In the genomic region with DNA sequence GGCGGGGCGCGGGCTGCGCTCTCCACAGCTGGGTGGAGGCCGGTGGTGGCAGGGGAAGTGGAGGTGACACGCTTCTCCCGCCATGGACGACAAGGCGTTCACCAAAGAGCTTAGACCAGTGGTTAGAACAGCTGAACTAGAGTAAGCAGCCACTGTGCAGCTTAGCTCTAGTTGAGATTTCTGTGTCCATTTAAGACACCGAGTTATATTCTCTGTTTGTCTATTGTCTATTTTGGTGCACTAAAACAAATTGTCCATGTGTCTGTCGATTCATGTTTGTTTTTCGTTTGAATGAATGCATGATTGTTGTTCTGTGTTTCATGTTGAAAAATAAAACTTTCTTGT, we compare ENCODE assay signal across 8 mouse cellular contexts. TPM values are rescaled to one million over a fixed set of nuclear protein-coding genes. Genes with fewer than 3 reads are reported as not detected.
DNase-seq lines count a peak whose midpoint lies in the region; ATAC-seq and TF ChIP-seq lines count a peak whose summit lies in the region.

No protein-coding gene starts in this region.

- peak overlapping the region; percentile 50 for H3K4me3 ChIP-seq in cerebellum, adult 2 months (replicated peaks; ENCODE audit: insufficient read depth, low read depth, low read length)
- 0 out of 2 replicates have a peak overlapping the region, but pooled peaks have one; percentile 10 for H3K4me3 ChIP-seq in neural tube, embryonic 11.5 days (ENCODE audit: low read depth, low read length)
- peak overlapping the region; percentile 31 for H3K4me3 ChIP-seq in liver, embryonic 12.5 days

- H3K27me3 ChIP-seq in cerebellum, adult 2 months (ENCODE audit: control insufficient read depth, insufficient read depth, low read length), result no peaks in the 10 kb centered on the region
- no peaks in the 10 kb centered on the region for H3K27me3 ChIP-seq in neural tube, embryonic 11.5 days (ENCODE audit: control insufficient read depth, insufficient read depth, low read length)
- no peaks in the 10 kb centered on the region for H3K27me3 ChIP-seq in liver, embryonic 12.5 days (replicated peaks)

- H3K36me3 ChIP-seq in neural tube, embryonic 11.5 days (ENCODE audit: control insufficient read depth, insufficient read depth, low read length), result no peaks in the 10 kb centered on the region
- H3K36me3 ChIP-seq in liver, embryonic 12.5 days, result no peaks in the 10 kb centered on the region

- no peak overlapping the region for H3K4me2 ChIP-seq in neural tube, embryonic 11.5 days (ENCODE audit: low read depth)
- peak overlapping the region; percentile 1; the same call in 1 of the 2 replicates for H3K4me2 ChIP-seq in liver, embryonic 12.5 days

- no peak for TF ChIP-seq POLR2A in cerebellum, adult 2 months (IDR thresholded peaks at IDR 0.05; ENCODE audit: borderline replicate concordance, insufficient read depth, low read length)

- no peak overlapping the region for H3K27ac ChIP-seq in cerebellum, adult 2 months (ENCODE audit: insufficient read depth, low read length)
- H3K27ac ChIP-seq in neural tube, embryonic 11.5 days (ENCODE audit: low read depth, low read length), result no peak overlapping the region
- no peak overlapping the region for H3K27ac ChIP-seq in liver, embryonic 12.5 days

- DNase-seq in cerebellum, adult 2 months, result no peak
- DNase-seq in cerebellum, postnatal 10 days, result no peak
- DNase-seq in neural tube, embryonic 11.5 days (ENCODE audit: low spot score), result no peak
- DNase-seq in neural tube, embryonic 10.5 days (ENCODE audit: extremely low spot score, low spot score), result no peak
- DNase-seq in gastrocnemius, adult 18-20 months (ENCODE audit: low spot score), result no peak
- no peak for DNase-seq in adipocyte (ENCODE audit: low spot score)
- DNase-seq in kidney, adult 9 months, result no peak

- H3K9me3 ChIP-seq in neural tube, embryonic 11.5 days (ENCODE audit: control insufficient read depth, low read length), result peaks cover 13% of the 10 kb centered on the region
- peaks cover 20% of the 10 kb centered on the region for H3K9me3 ChIP-seq in liver, embryonic 12.5 days (replicated peaks)

- no peak for ATAC-seq in neural tube, embryonic 11.5 days (ENCODE audit: insufficient read depth, low FRiP score, low TSS enrichment)
- no peak for ATAC-seq in liver, embryonic 12.5 days

- WGBS in cerebellum, adult 2 months, result 77% methylated on average over 12 of the region's 12 CpGs
- 61% methylated on average over 12 of the region's 12 CpGs for WGBS in neural tube, embryonic 11.5 days
- WGBS in liver, embryonic 12.5 days (ENCODE audit: insufficient replicate concordance), result 47% methylated on average over 12 of the region's 12 CpGs

- no peaks in the 10 kb centered on the region for H3K4me1 ChIP-seq in cerebellum, adult 2 months (ENCODE audit: control insufficient read depth, insufficient read depth, low read length)
- H3K4me1 ChIP-seq in neural tube, embryonic 11.5 days (ENCODE audit: control insufficient read depth, insufficient read depth, low read length), result no peaks in the 10 kb centered on the region
- no peaks in the 10 kb centered on the region for H3K4me1 ChIP-seq in liver, embryonic 12.5 days

- no peak for TF ChIP-seq CTCF in cerebellum, adult 2 months (IDR thresholded peaks at IDR 0.05; ENCODE audit: borderline replicate concordance, insufficient read depth, low read depth, low read length)

- H3K9ac ChIP-seq in neural tube, embryonic 11.5 days (ENCODE audit: low read length), result no peak overlapping the region
- H3K9ac ChIP-seq in liver, embryonic 12.5 days, result no peak overlapping the region

RNA-seq across cellular contexts. Expression of a gene that starts 48.6 kb away (rescaled TPM):
- 11.3 and 11.6 TPM in 2 replicates for polyA plus RNA-seq in cerebellum, adult 2 months (2012; rRNA removed)
- 32.8 and 33.1 TPM in 2 replicates for polyA plus RNA-seq in neural tube, embryonic 11.5 days (2014; fragmentation: Nextera tagmentation; extraction: Ambion mirVana)
- 27.3 and 27.6 TPM in 2 replicates for polyA plus RNA-seq in liver, embryonic 12.5 days (2016; fragmentation: Nextera tagmentation; extraction: Ambion mirVana)
- 10 to 100 TPM; 10.5 to 12.3 TPM for total RNA-seq in gastrocnemius, adult 18-20 months (2021)

RNA-seq across cellular contexts. Expression of a gene that starts 48.9 kb away (rescaled TPM):
- polyA plus RNA-seq in cerebellum, adult 2 months (2012; rRNA removed), result 7.0 and 7.1 TPM in 2 replicates
- polyA plus RNA-seq in neural tube, embryonic 11.5 days (2014; fragmentation: Nextera tagmentation; extraction: Ambion mirVana), result 6.6 and 7.6 TPM in 2 replicates
- 3.2 and 4.3 TPM in 2 replicates for polyA plus RNA-seq in liver, embryonic 12.5 days (2016; fragmentation: Nextera tagmentation; extraction: Ambion mirVana)
- 1 to 10 TPM; 5.5 TPM for total RNA-seq in gastrocnemius, adult 18-20 months (2021)
